Mouse (Mus musculus) megakaryocyte, embryonic 14.5 days (primary cell): ENCODE data around the gene Tcf7l2.

ENCODE experiments used
- FLI1 ChIP-seq: IDR thresholded peaks from 2 replicates; pipeline ENCODE4 v1.6.1; 2012; ENCODE audit warnings: low read length, inconsistent platforms, mixed read lengths
- GATA1 ChIP-seq: IDR thresholded peaks from 3 replicates; pipeline ENCODE4 v1.6.1; 2012; ENCODE audit warnings: mixed read lengths, low read length, inconsistent platforms, borderline replicate concordance

GRCm38 (mm10) chr19:55701283-55701633 is 40.4 kb upstream of the Tcf7l2 start:
- no peak for TF ChIP-seq GATA1
- TF ChIP-seq FLI1, result no peak
